Mouse (Mus musculus) mouse embryonic stem cell (cell line): ENCODE data around the gene Sept4.

ENCODE experiments used
- in situ Hi-C, 2 experiments: fragments of 300-500 bp; cut with MboI; formaldehyde crosslinking; loops; 1 replicate in 1 of 2; 3 replicates in 1 of 2; pipeline ENCODE4 v1.14.3; 2019 to 2020; ENCODE audit warnings: low sequenced_read_pairs in 2 of 2, low pct_unique_long_range_greater_than_20kb in 1 of 2, mixed read lengths in 1 of 2; ENCODE audit not compliant: unreplicated experiment in 1 of 2

The Sept4 gene

GRCm38 (mm10) chr11:87639206-87639605 is 70.5 kb downstream of the Sept4 start:
- in situ Hi-C loops, result no loop called here
